Mouse (Mus musculus) C2C12 (cell line): ENCODE measurements around the gene Bloc1s6. TPM values are rescaled to one million over a fixed set of nuclear protein-coding genes. Genes with fewer than 3 reads are reported as not detected.

Experiments used
- H3K27me3 ChIP-seq: one replicate; pipeline ENCODE4 v1.6.1; 2011; ENCODE audit not compliant: control insufficient read depth, insufficient read depth, insufficient read length
- H3K36me3 ChIP-seq: one replicate; pipeline ENCODE4 v1.6.1; 2011; ENCODE audit not compliant: control insufficient read depth, insufficient read depth
- H3K4me3 ChIP-seq: one replicate; pipeline ENCODE4 v1.5.1; 2011; ENCODE audit warnings: mild to moderate bottlenecking, control low read depth; ENCODE audit not compliant: poor library complexity, insufficient read depth, severe bottlenecking
- H3K79me2 ChIP-seq: one replicate; pipeline ENCODE4 v1.6.1; 2011; ENCODE audit not compliant: control insufficient read depth, insufficient read depth
- H3K79me3 ChIP-seq: one replicate; pipeline ENCODE4 v1.6.1; 2011; ENCODE audit warnings: low read depth, control low read depth
- H3ac ChIP-seq: one replicate; pipeline ENCODE3; 2011; ENCODE audit warnings: low read depth; ENCODE audit not compliant: control insufficient read depth, insufficient read length
- CEBPB ChIP-seq: IDR thresholded peaks from one replicate; pipeline ENCODE4 v1.6.1; 2011; ENCODE audit warnings: low read depth, mild to moderate bottlenecking, control low read depth, moderate library complexity
- CTCF ChIP-seq: IDR thresholded peaks from one replicate; pipeline ENCODE4 v1.5.1; 2011; ENCODE audit not compliant: control insufficient read depth, insufficient read depth, insufficient read length
- FOSL1 ChIP-seq: IDR thresholded peaks from one replicate; pipeline ENCODE4 v1.8.0; 2011; ENCODE audit warnings: mild to moderate bottlenecking, low read length; ENCODE audit not compliant: poor library complexity, insufficient read depth, severe bottlenecking
- MAX ChIP-seq: IDR thresholded peaks from one replicate; pipeline ENCODE4 v1.6.1; 2011; ENCODE audit warnings: mild to moderate bottlenecking, control low read depth
- MYOD1 ChIP-seq: IDR thresholded peaks from one replicate; pipeline ENCODE4 v1.6.1; 2011; ENCODE audit warnings: low read depth; ENCODE audit not compliant: control insufficient read depth, insufficient read length
- MYOG ChIP-seq: IDR thresholded peaks from one replicate; pipeline ENCODE4 v1.6.1; 2011; ENCODE audit not compliant: control insufficient read depth, insufficient read length; ENCODE audit errors: extremely low read depth
- USF1 ChIP-seq: IDR thresholded peaks from one replicate; pipeline ENCODE4 v1.6.1; 2011; ENCODE audit warnings: low read depth, mild to moderate bottlenecking, control low read depth, moderate library complexity
- polyA plus RNA-seq: library from polyadenylated mRNA; unstranded; fragments of >200 nt; fragmentation: generic; extraction: Trizol; gene quantifications from one replicate; pipeline ENCODE4 v1.2.1, GENCODE M21; 2012; ENCODE audit warnings: missing spikeins

The Bloc1s6 gene
- polyA plus RNA-seq, 1 experiment: 19.1 TPM

DNA sequence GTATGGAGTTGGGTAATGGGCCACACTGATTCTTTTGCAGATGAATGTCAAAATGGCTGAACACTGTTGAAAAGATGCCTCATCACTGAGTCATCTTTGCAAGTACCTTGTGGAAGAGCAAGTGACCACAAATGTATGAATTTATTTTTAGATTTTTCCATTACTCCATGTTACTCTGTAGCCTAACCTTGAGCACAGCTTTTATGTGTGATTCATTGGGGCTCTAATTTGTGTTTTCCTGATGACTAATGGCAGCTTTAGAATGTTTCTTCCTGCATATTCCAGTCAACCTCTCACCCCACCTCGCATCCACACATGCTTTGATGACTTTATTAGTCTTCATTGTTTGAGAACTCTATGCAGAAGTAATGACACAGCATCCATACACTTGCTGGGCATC lies 19.1 kb upstream of the Bloc1s6 start:
- H3K79me3 ChIP-seq: no peaks in the 10 kb centered on the region
- H3K79me2 ChIP-seq: no peaks in the 10 kb centered on the region
- H3ac ChIP-seq: no peak overlapping the region

DNA sequence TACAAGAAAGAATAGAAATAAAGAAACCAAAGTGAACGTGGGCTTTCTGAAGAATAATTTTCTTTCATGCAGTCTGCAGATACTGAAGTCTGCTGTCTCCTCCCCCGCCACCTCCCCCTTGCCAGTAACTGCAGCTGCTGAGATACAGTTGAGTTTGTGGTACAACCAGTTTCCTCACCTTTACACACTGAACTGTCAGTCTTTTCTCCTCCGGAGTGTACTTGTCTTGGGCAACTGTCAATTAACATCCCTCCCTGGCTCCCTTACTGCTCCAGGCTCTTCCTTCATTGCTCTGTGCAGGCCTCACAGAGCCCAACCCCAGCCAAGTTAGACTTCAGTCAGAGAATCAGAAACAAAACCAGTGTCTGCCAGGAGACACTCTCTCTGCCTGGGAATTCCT lies 17.7 kb upstream of the Bloc1s6 start:
- H3K36me3 ChIP-seq: no peaks in the 10 kb centered on the region
- no peaks in the 10 kb centered on the region for H3K27me3 ChIP-seq
- no peak overlapping the region for H3K4me3 ChIP-seq
- H3K79me2 ChIP-seq: no peaks in the 10 kb centered on the region
- no peaks in the 10 kb centered on the region for H3K79me3 ChIP-seq
- no peak for TF ChIP-seq MYOG
- TF ChIP-seq CEBPB: no peak
- no peak for TF ChIP-seq MAX
- TF ChIP-seq CTCF: no peak
- no peak for TF ChIP-seq MYOD1
- no peak overlapping the region for H3ac ChIP-seq

More for the DNA sequence above, 19.1 kb upstream of the Bloc1s6 start:
- Histone ChIP-seq H3K27me3 (no peaks in the 10 kb centered on the region), H3K36me3 (no peaks in the 10 kb centered on the region), H3K4me3 (no peak overlapping the region)
- no peak for TF ChIP-seq MYOG
- TF ChIP-seq FOSL1: peak; percentile 97
- peak; percentile 78 for TF ChIP-seq MAX
- no peak for TF ChIP-seq CTCF
- TF ChIP-seq USF1: no peak
- TF ChIP-seq CEBPB: no peak
- TF ChIP-seq MYOD1: peak; percentile 3

DNA sequence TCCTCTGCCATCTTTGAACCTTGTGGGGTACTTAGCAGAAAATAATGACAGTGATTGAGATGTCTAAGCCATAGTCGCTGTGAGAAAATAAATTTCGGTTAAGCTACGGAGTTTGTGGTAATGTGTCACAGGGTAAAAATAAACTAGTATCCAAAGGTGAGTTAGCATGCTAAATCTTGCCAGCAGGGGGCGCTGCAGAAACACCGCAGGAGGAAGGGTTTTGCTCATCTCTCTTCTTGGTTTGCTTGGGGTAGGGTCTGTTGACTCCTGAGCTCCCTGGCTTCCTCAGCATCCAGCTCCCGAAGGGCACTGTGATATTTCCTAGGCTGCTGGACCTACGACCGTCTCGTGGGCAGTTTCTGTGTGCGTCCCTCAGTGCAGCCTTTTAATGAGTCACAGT lies 12.7 kb upstream of the Bloc1s6 start:
- no peak overlapping the region for H3K4me3 ChIP-seq
- no peak overlapping the region for H3ac ChIP-seq
- TF ChIP-seq MYOG (no peak), MYOD1 (no peak), CTCF (peak; percentile 7)
- no peaks in the 10 kb centered on the region for H3K79me3 ChIP-seq
- H3K79me2 ChIP-seq: no peaks in the 10 kb centered on the region
- no peaks in the 10 kb centered on the region for H3K27me3 ChIP-seq
- H3K36me3 ChIP-seq: no peaks in the 10 kb centered on the region

DNA sequence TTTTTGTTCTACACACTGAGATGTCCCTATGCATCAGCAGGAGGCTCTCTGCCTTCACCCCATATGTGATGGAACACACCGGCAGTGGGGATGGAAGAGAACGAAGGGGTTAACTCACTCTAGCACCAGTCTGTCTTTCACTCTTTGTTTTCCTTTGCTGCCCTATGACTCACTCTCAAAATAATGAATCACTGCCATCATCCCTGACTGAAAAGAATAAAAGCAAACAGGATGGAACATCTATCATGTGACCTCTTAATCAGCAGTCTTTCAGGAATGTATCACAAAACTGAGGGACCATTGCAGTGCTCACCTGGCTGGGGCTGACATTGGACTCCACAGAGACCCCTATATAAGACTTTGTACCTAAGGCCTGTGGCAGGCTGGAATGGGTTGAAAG lies 6.8 kb upstream of the Bloc1s6 start:
- TF ChIP-seq MYOG (no peak), MAX (peak; percentile 41), CTCF (no peak), MYOD1 (peak; percentile 23), USF1 (peak; percentile 94), FOSL1 (peak; percentile 97), CEBPB (no peak)
- H3ac ChIP-seq: no peak overlapping the region
- no peaks in the 10 kb centered on the region for H3K27me3 ChIP-seq
- H3K36me3 ChIP-seq: no peaks in the 10 kb centered on the region
- no peaks in the 10 kb centered on the region for H3K79me3 ChIP-seq
- no peaks in the 10 kb centered on the region for H3K79me2 ChIP-seq
- no peak overlapping the region for H3K4me3 ChIP-seq

DNA sequence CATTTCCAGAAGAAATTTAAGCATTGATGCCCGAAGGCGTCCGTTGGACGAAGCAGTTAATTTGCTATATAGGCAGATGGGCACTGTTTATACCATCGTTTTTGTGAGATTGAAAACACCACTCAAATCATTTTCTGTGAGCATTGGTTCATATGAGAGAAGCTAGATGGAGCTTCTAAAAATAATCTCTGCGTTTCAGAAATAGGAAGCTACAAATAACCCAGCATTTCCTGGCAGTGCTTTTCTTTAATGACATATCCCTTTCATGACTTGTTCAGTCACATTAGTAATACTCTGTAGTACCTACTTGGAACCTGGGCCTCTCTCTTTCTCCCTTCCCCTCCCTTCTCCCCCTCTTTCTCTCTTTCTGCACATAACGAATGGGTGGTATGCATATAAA lies 720 bp downstream of the Bloc1s6 start:
- Histone ChIP-seq H3K4me3 (peak overlapping the region; percentile 65), H3K36me3 (peaks cover 19% of the 10 kb centered on the region), H3K27me3 (no peaks in the 10 kb centered on the region), H3K79me2 (peaks cover 50% of the 10 kb centered on the region), H3ac (peak overlapping the region; percentile 76), H3K79me3 (peaks cover 22% of the 10 kb centered on the region)
- no peak for TF ChIP-seq MAX
- TF ChIP-seq FOSL1: no peak
- TF ChIP-seq MYOD1: no peak

DNA sequence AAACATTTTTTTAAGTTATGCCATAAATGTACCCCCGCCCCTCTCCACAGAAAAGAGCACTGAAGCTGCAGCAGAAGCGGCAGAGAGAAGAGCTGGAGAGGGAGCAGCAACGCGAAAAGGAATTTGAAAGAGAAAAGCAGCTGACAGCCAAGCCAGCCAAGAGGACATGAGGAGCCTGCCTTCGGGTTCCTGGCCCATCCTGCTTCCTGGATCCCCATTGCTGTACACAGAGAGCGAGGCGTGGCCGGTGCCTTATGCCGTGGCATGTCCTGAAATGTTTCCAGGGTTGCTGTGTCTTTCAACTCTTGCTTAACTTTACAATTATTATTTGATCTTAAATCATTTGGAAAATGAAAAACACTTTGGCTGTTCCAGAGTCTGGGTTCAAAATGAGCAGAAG lies 8.2 kb downstream of the Bloc1s6 start:
- Histone ChIP-seq H3K27me3 (no peaks in the 10 kb centered on the region), H3K4me3 (no peak overlapping the region), H3K36me3 (peaks cover 74% of the 10 kb centered on the region), H3K79me2 (peaks cover 20% of the 10 kb centered on the region), H3K79me3 (peaks cover 5% of the 10 kb centered on the region), H3ac (no peak overlapping the region)
- no peak for TF ChIP-seq MYOG
- no peak for TF ChIP-seq MAX
- TF ChIP-seq CTCF: no peak
- TF ChIP-seq CEBPB: no peak
- no peak for TF ChIP-seq MYOD1
- TF ChIP-seq USF1: no peak
- no peak for TF ChIP-seq FOSL1
